Mouse (Mus musculus): ENCODE data around the gene Grwd1. TPM values are rescaled to one million over a fixed set of nuclear protein-coding genes. Genes with fewer than 3 reads are reported as not detected.
"Not testable (repeated sequence)": the region's sequence is repeated elsewhere in the genome, so short reads cannot be mapped to it uniquely, and the experiment has no call there.

The Grwd1 gene
- polyA plus RNA-seq (2014; fragmentation: Nextera tagmentation; extraction: Ambion mirVana), result 37.2 and 37.4 TPM in 2 replicates

GRCm38 (mm10) chr7:45830427-45831127, at the start of gene Grwd1:
Gene Grwd1, minus strand, starts transcription at chr7:45830944.
- peaks cover 40% of the 10 kb centered on the region for H3K27me3 ChIP-seq (ENCODE audit: control insufficient read depth, insufficient read depth, low read length)
- under 1% methylated on average over 35 of the region's 35 CpGs for WGBS

DNA sequence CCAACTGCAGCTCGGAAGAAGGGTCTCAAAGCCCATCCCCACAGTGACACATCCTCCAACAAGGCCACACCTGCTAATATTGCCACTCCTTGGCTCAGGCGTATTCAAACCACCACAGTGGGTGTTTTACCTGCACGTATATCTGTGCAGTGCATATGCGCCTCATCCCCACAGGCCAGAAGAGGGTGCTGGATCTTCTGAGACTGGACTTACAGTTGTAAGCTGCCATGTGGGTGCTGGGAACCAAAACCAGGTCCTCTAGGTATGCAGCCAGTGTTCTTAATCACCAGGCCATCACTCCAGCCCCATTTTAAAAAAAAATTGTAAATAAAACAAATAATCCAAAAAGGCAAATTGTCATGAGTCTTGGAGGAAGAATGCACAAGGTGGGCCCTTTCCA, 49.8 kb upstream of the Grwd1 start:
- H3K36me3 ChIP-seq (ENCODE audit: control insufficient read depth, insufficient read depth, low read length), result peaks cover 86% of the 10 kb centered on the region
- ATAC-seq (ENCODE audit: low FRiP score, low TSS enrichment) (no peak), DNase-seq (no peak)
- whole genome bisulfite sequencing, result 98% methylated on average over 4 of the region's 4 CpGs
- H3K9me3 ChIP-seq (ENCODE audit: control insufficient read depth, low read length), result no peaks in the 10 kb centered on the region
- H3K27me3 ChIP-seq (ENCODE audit: control insufficient read depth, insufficient read depth, low read length), result no peaks in the 10 kb centered on the region
- no peak overlapping the region for H3K4me2 ChIP-seq (ENCODE audit: low read length)
- H3K4me3 ChIP-seq (replicated peaks; ENCODE audit: low read depth, low read length), result no peak overlapping the region
- H3K27ac ChIP-seq (replicated peaks; ENCODE audit: low read depth, low read length), result no peak overlapping the region
- H3K9ac ChIP-seq (replicated peaks; ENCODE audit: low read length), result no peak overlapping the region
- H3K4me1 ChIP-seq (ENCODE audit: control insufficient read depth, insufficient read depth, low read length), result no peaks in the 10 kb centered on the region

More at GRCm38 (mm10) chr7:45830427-45831127, at the start of gene Grwd1:
- Histone ChIP-seq H3K36me3 (ENCODE audit: control insufficient read depth, insufficient read depth, low read length) (peaks cover 35% of the 10 kb centered on the region), H3K4me1 (ENCODE audit: control insufficient read depth, insufficient read depth, low read length) (peaks cover 11% of the 10 kb centered on the region), H3K4me2 (ENCODE audit: low read length) (peak within 1 kb of the TSS; percentile 76), H3K4me3 (replicated peaks; ENCODE audit: low read depth, low read length) (peak within 1 kb of the TSS; percentile 59), H3K9me3 (ENCODE audit: control insufficient read depth, low read length) (no peaks in the 10 kb centered on the region), H3K9ac (replicated peaks; ENCODE audit: low read length) (peak within 1 kb of the TSS; percentile 51), H3K27ac (replicated peaks; ENCODE audit: low read depth, low read length) (peak within 1 kb of the TSS; percentile 71)
- ATAC-seq (ENCODE audit: low FRiP score, low TSS enrichment) (peak; percentile 89), DNase-seq (peak; percentile 96)

DNA sequence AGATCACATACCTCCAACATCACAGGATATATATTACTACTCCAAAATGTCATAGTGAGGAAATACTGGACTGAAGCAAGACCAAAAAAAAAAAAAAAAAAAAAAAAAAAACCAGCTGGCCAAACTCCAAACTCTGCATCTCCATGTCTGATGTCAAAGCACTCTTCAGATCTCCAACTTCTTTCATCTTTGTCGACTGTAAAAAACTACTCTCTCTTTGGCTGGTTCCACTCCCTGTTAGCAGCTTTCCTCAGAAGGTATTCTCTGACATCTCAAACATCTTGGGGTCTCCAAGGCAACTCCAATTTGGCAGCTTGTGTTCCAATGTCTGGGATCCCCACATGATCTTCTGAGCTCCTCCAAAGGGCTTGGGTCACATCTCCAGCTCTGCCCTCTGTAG, 47.5 kb upstream of the Grwd1 start, which contains the start of gene Grin2d:
Grin2d (minus strand) TSS at position 101 of the 400 bp plus-strand sequence.
- not testable (repeated sequence) for ATAC-seq (ENCODE audit: low FRiP score, low TSS enrichment); H3K4me3 ChIP-seq (replicated peaks; ENCODE audit: low read depth, low read length); H3K9me3 ChIP-seq (ENCODE audit: control insufficient read depth, low read length); H3K4me2 ChIP-seq (ENCODE audit: low read length); H3K27ac ChIP-seq (replicated peaks; ENCODE audit: low read depth, low read length); DNase-seq; H3K9ac ChIP-seq (replicated peaks; ENCODE audit: low read length); H3K27me3 ChIP-seq (ENCODE audit: control insufficient read depth, insufficient read depth, low read length)
- 94% methylated on average over 1 of the region's 1 CpGs for WGBS
- Histone ChIP-seq H3K36me3 (ENCODE audit: control insufficient read depth, insufficient read depth, low read length) (peaks cover 76% of the 10 kb centered on the region), H3K4me1 (ENCODE audit: control insufficient read depth, insufficient read depth, low read length) (peaks cover 11% of the 10 kb centered on the region)

DNA sequence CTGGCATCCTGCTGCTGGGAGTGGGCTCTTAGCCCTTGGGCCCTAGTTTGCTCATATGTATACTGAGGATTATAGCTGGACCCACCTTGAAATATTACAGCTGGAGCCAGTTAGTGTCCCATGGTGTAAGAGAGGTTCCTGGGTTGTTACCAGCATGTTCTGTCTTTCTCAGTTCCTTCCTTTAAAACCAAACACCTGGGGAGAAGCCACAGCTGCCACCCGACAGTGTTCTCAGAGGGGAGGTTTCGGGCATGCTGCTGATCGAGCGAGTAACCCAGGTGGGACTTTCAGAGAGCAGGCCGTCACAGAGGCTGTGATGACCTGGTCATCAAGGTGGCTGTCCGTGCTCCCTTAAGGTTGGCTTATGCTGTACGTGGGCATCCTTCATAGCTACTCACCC, 46.2 kb upstream of the Grwd1 start:
- H3K27ac ChIP-seq (replicated peaks; ENCODE audit: low read depth, low read length), result no peak overlapping the region
- H3K27me3 ChIP-seq (ENCODE audit: control insufficient read depth, insufficient read depth, low read length), result no peaks in the 10 kb centered on the region
- peaks cover 11% of the 10 kb centered on the region for H3K4me1 ChIP-seq (ENCODE audit: control insufficient read depth, insufficient read depth, low read length)
- no peak overlapping the region for H3K4me2 ChIP-seq (ENCODE audit: low read length)
- H3K4me3 ChIP-seq (replicated peaks; ENCODE audit: low read depth, low read length), result no peak overlapping the region
- H3K9ac ChIP-seq (replicated peaks; ENCODE audit: low read length), result no peak overlapping the region
- DNase-seq (no peak), ATAC-seq (ENCODE audit: low FRiP score, low TSS enrichment) (no peak)
- WGBS, result 94% methylated on average over 7 of the region's 7 CpGs
- no peaks in the 10 kb centered on the region for H3K9me3 ChIP-seq (ENCODE audit: control insufficient read depth, low read length)
- H3K36me3 ChIP-seq (ENCODE audit: control insufficient read depth, insufficient read depth, low read length), result peaks cover 63% of the 10 kb centered on the region

GRCm38 (mm10) chr7:45873061-45873947, 42.6 kb upstream of the Grwd1 start:
- Histone ChIP-seq H3K36me3 (ENCODE audit: control insufficient read depth, insufficient read depth, low read length) (peaks cover 35% of the 10 kb centered on the region), H3K4me1 (ENCODE audit: control insufficient read depth, insufficient read depth, low read length) (peaks cover 40% of the 10 kb centered on the region), H3K4me2 (ENCODE audit: low read length) (peak overlapping the region; percentile 63), H3K9me3 (ENCODE audit: control insufficient read depth, low read length) (no peaks in the 10 kb centered on the region), H3K4me3 (replicated peaks; ENCODE audit: low read depth, low read length) (peak overlapping the region; percentile 64), H3K27ac (replicated peaks; ENCODE audit: low read depth, low read length) (peak overlapping the region; percentile 85), H3K9ac (replicated peaks; ENCODE audit: low read length) (peak overlapping the region; percentile 91), H3K27me3 (ENCODE audit: control insufficient read depth, insufficient read depth, low read length) (no peaks in the 10 kb centered on the region)
- DNase-seq (peak; percentile 77), ATAC-seq (ENCODE audit: low FRiP score, low TSS enrichment) (peak; percentile 49)
- 2% methylated on average over 28 of the region's 28 CpGs for WGBS

- Histone ChIP-seq H3K4me1 (ENCODE audit: control insufficient read depth, insufficient read depth, low read length) (peaks cover 47% of the 10 kb centered on the region), H3K4me3 (replicated peaks; ENCODE audit: low read depth, low read length) (peak within 1 kb of the TSS; percentile 64), H3K9me3 (ENCODE audit: control insufficient read depth, low read length) (no peaks in the 10 kb centered on the region), H3K27me3 (ENCODE audit: control insufficient read depth, insufficient read depth, low read length) (no peaks in the 10 kb centered on the region), H3K36me3 (ENCODE audit: control insufficient read depth, insufficient read depth, low read length) (peaks cover 31% of the 10 kb centered on the region), H3K4me2 (ENCODE audit: low read length) (peak within 1 kb of the TSS; percentile 63), H3K27ac (replicated peaks; ENCODE audit: low read depth, low read length) (peak within 1 kb of the TSS; percentile 85), H3K9ac (replicated peaks; ENCODE audit: low read length) (peak within 1 kb of the TSS; percentile 91)
- WGBS, result under 1% methylated on average over 18 of the region's 18 CpGs
- ATAC-seq (ENCODE audit: low FRiP score, low TSS enrichment) (peak; percentile 67), DNase-seq (peak; percentile 96)
Measured at GRCm38 (mm10) chr7:45872624-45873023, 41.9 kb upstream of the Grwd1 start, which contains the start of gene Kdelr1. Gene Kdelr1, plus strand, starts transcription at chr7:45872772.

DNA sequence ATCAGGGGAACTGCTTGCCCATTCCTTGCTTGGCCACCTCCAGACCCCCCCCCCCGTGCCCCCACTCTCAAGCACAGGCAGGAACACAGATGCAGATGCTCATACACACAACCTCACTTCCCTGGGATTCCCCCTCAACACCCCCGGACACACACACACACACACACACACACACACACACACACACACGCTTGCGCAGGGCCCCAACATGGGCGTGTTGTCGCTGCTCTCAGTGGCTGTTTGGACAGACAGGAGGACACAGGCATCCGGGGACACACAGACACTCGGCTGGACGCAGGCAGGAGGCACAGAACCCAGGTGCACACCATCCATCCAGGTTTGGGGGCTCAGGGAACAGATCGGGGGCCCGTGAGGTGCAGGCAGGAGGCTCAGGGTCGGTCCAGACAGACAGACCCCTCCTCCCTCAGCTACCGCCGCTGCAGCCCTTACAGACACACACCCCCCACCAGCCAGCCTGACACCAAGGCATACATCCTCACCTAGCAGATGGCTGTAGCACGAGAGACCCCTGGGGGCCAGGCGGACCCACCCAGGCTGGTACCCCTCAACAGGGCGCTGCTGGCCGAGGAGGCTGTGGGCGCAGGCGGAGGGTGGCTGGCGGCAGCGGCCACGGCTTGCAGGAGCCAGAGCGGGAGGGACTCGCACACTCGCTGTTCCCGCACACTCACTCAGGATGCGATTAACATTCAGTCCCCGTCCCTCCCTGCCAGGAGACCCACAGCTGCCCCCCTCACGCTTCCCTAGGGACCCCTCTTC, 39.7 kb upstream of the Grwd1 start:
- Histone ChIP-seq H3K4me2 (ENCODE audit: low read length) (peak overlapping the region; percentile 75), H3K4me3 (replicated peaks; ENCODE audit: low read depth, low read length) (peak overlapping the region; percentile 44), H3K9ac (replicated peaks; ENCODE audit: low read length) (peak overlapping the region; percentile 68), H3K4me1 (ENCODE audit: control insufficient read depth, insufficient read depth, low read length) (peaks cover 50% of the 10 kb centered on the region), H3K9me3 (ENCODE audit: control insufficient read depth, low read length) (no peaks in the 10 kb centered on the region), H3K36me3 (ENCODE audit: control insufficient read depth, insufficient read depth, low read length) (peaks cover 10% of the 10 kb centered on the region), H3K27me3 (ENCODE audit: control insufficient read depth, insufficient read depth, low read length) (no peaks in the 10 kb centered on the region), H3K27ac (replicated peaks; ENCODE audit: low read depth, low read length) (peak overlapping the region; percentile 60)
- ATAC-seq (ENCODE audit: low FRiP score, low TSS enrichment), result no peak
- DNase-seq, result peak; percentile 69
- 2% methylated on average over 30 of the region's 30 CpGs for WGBS

DNA sequence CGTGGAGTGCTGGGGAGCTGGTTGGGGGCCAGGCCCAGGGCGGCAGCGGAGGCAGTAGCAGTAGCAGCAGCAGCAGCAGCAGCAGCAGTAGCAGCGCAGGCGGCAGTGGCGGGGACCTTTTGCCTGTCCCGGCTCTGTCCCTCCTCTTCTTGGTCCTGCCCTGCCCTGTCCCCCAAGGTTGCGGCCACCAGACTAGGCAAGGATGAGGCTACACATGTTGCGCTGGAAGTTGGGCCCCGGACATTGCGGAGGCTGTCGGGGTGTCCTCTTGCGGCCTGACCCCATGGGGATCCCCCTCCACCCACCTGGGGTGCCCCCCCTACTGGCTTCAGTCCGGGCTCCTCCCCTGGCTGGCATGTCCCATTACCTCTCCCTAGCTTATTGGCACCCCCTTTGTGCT, 39.0 kb upstream of the Grwd1 start:
- H3K4me1 ChIP-seq (ENCODE audit: control insufficient read depth, insufficient read depth, low read length), result peaks cover 50% of the 10 kb centered on the region
- H3K9me3 ChIP-seq (ENCODE audit: control insufficient read depth, low read length), result no peaks in the 10 kb centered on the region
- H3K27me3 ChIP-seq (ENCODE audit: control insufficient read depth, insufficient read depth, low read length), result no peaks in the 10 kb centered on the region
- H3K36me3 ChIP-seq (ENCODE audit: control insufficient read depth, insufficient read depth, low read length), result peaks cover 3% of the 10 kb centered on the region; the same call in 1 of the 2 replicates
- 2% methylated on average over 14 of the region's 14 CpGs for WGBS
- peak; percentile 36 for DNase-seq
- H3K9ac ChIP-seq (replicated peaks; ENCODE audit: low read length), result peak overlapping the region; percentile 68
- H3K4me2 ChIP-seq (ENCODE audit: low read length), result peak overlapping the region; percentile 75
- ATAC-seq (ENCODE audit: low FRiP score, low TSS enrichment), result no peak
- 0 out of 2 replicates have a peak overlapping the region, but pooled peaks have one; percentile 5 for H3K27ac ChIP-seq (replicated peaks; ENCODE audit: low read depth, low read length)
- peak overlapping the region; percentile 44 for H3K4me3 ChIP-seq (replicated peaks; ENCODE audit: low read depth, low read length)

Data from midbrain, embryonic 14.5 days (tissue).